Mouse (Mus musculus) cerebellum, adult 2 months (tissue): ENCODE measurements around the gene Rpp40.

Experiments
- CTCF ChIP-seq: fragments of 200-500 bp; IDR thresholded peaks from 2 replicates; pipeline ENCODE4 v1.5.1; 2011; ENCODE audit warnings: low read depth, mild to moderate bottlenecking, control low read depth, low read length, moderate library complexity, borderline replicate concordance; ENCODE audit not compliant: insufficient read depth
- POLR2A ChIP-seq: fragments of 200-500 bp; IDR thresholded peaks from 2 replicates; pipeline ENCODE4 v1.6.1; 2011; ENCODE audit warnings: low read length, control low read depth, borderline replicate concordance; ENCODE audit not compliant: insufficient read depth

- TF ChIP-seq CTCF (no peak), POLR2A (no peak)
Measured at GRCm38 (mm10) chr13:35871107-35871506, 35.1 kb downstream of the Rpp40 start.
